Mouse (Mus musculus) limb, embryonic 10.5 days (tissue): ENCODE results near the gene Gm42688. TPM values are rescaled to one million over a fixed set of nuclear protein-coding genes. Genes with fewer than 3 reads are reported as not detected.

ENCODE experiments used
- DNase-seq: peaks from one replicate; pipeline ENCODE4 v3.0.0-alpha.2; 2017; ENCODE audit warnings: low spot score
- H3K27ac ChIP-seq: fragments of 300-500 bp; sonication (generic); 2 replicates; pipeline ENCODE4 v1.5.1; 2016; ENCODE audit warnings: mild to moderate bottlenecking
- H3K27me3 ChIP-seq: fragments of 300-500 bp; sonication (generic); 2 replicates; pipeline ENCODE4 v1.6.1; 2016; ENCODE audit warnings: low read depth, mild to moderate bottlenecking; ENCODE audit not compliant: poor library complexity, severe bottlenecking
- H3K36me3 ChIP-seq: fragments of 300-500 bp; sonication (generic); 2 replicates; pipeline ENCODE4 v1.6.1; 2016; ENCODE audit warnings: mild to moderate bottlenecking, moderate library complexity
- H3K4me1 ChIP-seq: fragments of 300-500 bp; sonication (generic); 2 replicates; pipeline ENCODE4 v1.6.1; 2016
- H3K4me3 ChIP-seq: fragments of 300-500 bp; sonication (generic); 2 replicates; pipeline ENCODE4 v1.5.1; 2016; ENCODE audit warnings: mild to moderate bottlenecking, moderate library complexity
- H3K9me3 ChIP-seq: fragments of 300-500 bp; sonication (generic); replicated peaks from 2 replicates; pipeline ENCODE4 v1.6.1; 2016; ENCODE audit warnings: mild to moderate bottlenecking
- WGBS: fragments of 180-500 bp; shearing (Covaris S2); methylation state at CpG from one replicate; pipeline ENCODE4 v1.1.7; 2016; 5-methylcytosine and 5-hydroxymethylcytosine counted together
- polyA plus RNA-seq: library from polyadenylated mRNA; unstranded; fragments of >200 nt; fragmentation: Nextera tagmentation; extraction: Ambion mirVana; gene quantifications from 2 replicates; pipeline ENCODE4 v1.2.1, GENCODE M21; 2016

Gm42688 gene
- polyA plus RNA-seq, result 2.1 and 2.8 TPM in 2 replicates

GRCm38 (mm10) chr6:83101316-83101687, at the start of gene Gm42688, which contains the start of gene Ccdc142:
Gene Gm42688, plus strand, starts transcription at chr6:83101617.
Gene Ccdc142, plus strand, starts transcription at chr6:83101601.
- Histone ChIP-seq H3K4me1 (peaks cover 36% of the 10 kb centered on the region), H3K27me3 (peaks cover 11% of the 10 kb centered on the region), H3K9me3 (no peaks in the 10 kb centered on the region), H3K36me3 (peaks cover 7% of the 10 kb centered on the region; the same call in 1 of the 2 replicates), H3K27ac (peak within 1 kb of the TSS; percentile 89), H3K4me3 (peak within 1 kb of the TSS; percentile 76)
- DNase-seq, result no peak
- WGBS, result 0% methylated on average over 25 of the region's 25 CpGs

- Histone ChIP-seq H3K4me1 (peaks cover 33% of the 10 kb centered on the region), H3K27me3 (peaks cover 3% of the 10 kb centered on the region; the same call in 1 of the 2 replicates), H3K4me3 (peak overlapping the region; percentile 99), H3K9me3 (no peaks in the 10 kb centered on the region), H3K27ac (peak overlapping the region; percentile 93), H3K36me3 (peaks cover 53% of the 10 kb centered on the region)
- peak; percentile 64 for DNase-seq
- 4% methylated on average over 26 of the region's 26 CpGs for WGBS
Observed at GRCm38 (mm10) chr6:83053136-83053960, 48.1 kb upstream of the Gm42688 start.

- H3K4me3 ChIP-seq, result peak within 1 kb of the TSS; percentile 99
- peak; percentile 98 for DNase-seq
- under 1% methylated on average over 64 of the region's 64 CpGs for WGBS
- H3K36me3 ChIP-seq, result peaks cover 56% of the 10 kb centered on the region
- H3K27ac ChIP-seq, result peak within 1 kb of the TSS; percentile 93
- H3K4me1 ChIP-seq, result peaks cover 33% of the 10 kb centered on the region
- H3K27me3 ChIP-seq, result peaks cover 10% of the 10 kb centered on the region
- no peaks in the 10 kb centered on the region for H3K9me3 ChIP-seq
Observed at GRCm38 (mm10) chr6:83054074-83054851, 47.2 kb upstream of the Gm42688 start, which contains the start of gene Aup1. Gene Aup1, plus strand, starts transcription at chr6:83054521.

GRCm38 (mm10) chr6:83054871-83055431, 46.5 kb upstream of the Gm42688 start, which contains the start of gene Htra2:
Gene Htra2, minus strand, starts transcription at chr6:83055273.
- under 1% methylated on average over 50 of the region's 50 CpGs for WGBS
- Histone ChIP-seq H3K4me3 (peak within 1 kb of the TSS; percentile 99), H3K27me3 (peaks cover 17% of the 10 kb centered on the region), H3K9me3 (no peaks in the 10 kb centered on the region), H3K4me1 (peaks cover 29% of the 10 kb centered on the region), H3K36me3 (peaks cover 52% of the 10 kb centered on the region), H3K27ac (peak within 1 kb of the TSS; percentile 93)
- no peak for DNase-seq

- Histone ChIP-seq H3K4me1 (peaks cover 36% of the 10 kb centered on the region), H3K36me3 (peaks cover 29% of the 10 kb centered on the region), H3K27ac (no peak within 1 kb of the TSS), H3K27me3 (peaks cover 46% of the 10 kb centered on the region), H3K4me3 (no peak within 1 kb of the TSS), H3K9me3 (no peaks in the 10 kb centered on the region)
- 50% methylated on average over 3 of the region's 3 CpGs for WGBS
- no peak for DNase-seq
Observed at GRCm38 (mm10) chr6:83057790-83058189, 43.6 kb upstream of the Gm42688 start, which contains the start of gene Dqx1. Gene Dqx1, plus strand, starts transcription at chr6:83057844.

GRCm38 (mm10) chr6:83058725-83059124, 42.7 kb upstream of the Gm42688 start:
- H3K9me3 ChIP-seq, result no peaks in the 10 kb centered on the region
- peaks cover 55% of the 10 kb centered on the region for H3K27me3 ChIP-seq
- H3K36me3 ChIP-seq, result peaks cover 29% of the 10 kb centered on the region
- no peak for DNase-seq
- H3K4me1 ChIP-seq, result peaks cover 27% of the 10 kb centered on the region
- H3K27ac ChIP-seq, result no peak overlapping the region
- no peak overlapping the region for H3K4me3 ChIP-seq
- WGBS, result 84% methylated on average over 2 of the region's 2 CpGs

- 46% methylated on average over 8 of the region's 8 CpGs for WGBS
- no peak overlapping the region for H3K27ac ChIP-seq
- DNase-seq, result no peak
- peaks cover 29% of the 10 kb centered on the region for H3K4me1 ChIP-seq
- H3K27me3 ChIP-seq, result peaks cover 100% of the 10 kb centered on the region
- H3K9me3 ChIP-seq, result no peaks in the 10 kb centered on the region
- no peaks in the 10 kb centered on the region for H3K36me3 ChIP-seq
- no peak overlapping the region for H3K4me3 ChIP-seq
Observed at GRCm38 (mm10) chr6:83065995-83066394, 35.4 kb upstream of the Gm42688 start.

- no peak overlapping the region for H3K27ac ChIP-seq
- H3K9me3 ChIP-seq, result no peaks in the 10 kb centered on the region
- H3K27me3 ChIP-seq, result peaks cover 100% of the 10 kb centered on the region
- 23% methylated on average over 6 of the region's 6 CpGs for WGBS
- DNase-seq, result no peak
- peaks cover 33% of the 10 kb centered on the region for H3K4me1 ChIP-seq
- H3K4me3 ChIP-seq, result no peak overlapping the region
- no peaks in the 10 kb centered on the region for H3K36me3 ChIP-seq
Observed at GRCm38 (mm10) chr6:83066441-83066840, 35.0 kb upstream of the Gm42688 start.

GRCm38 (mm10) chr6:83068221-83068620, 33.2 kb upstream of the Gm42688 start:
- Histone ChIP-seq H3K9me3 (no peaks in the 10 kb centered on the region), H3K27ac (no peak overlapping the region), H3K4me1 (peaks cover 35% of the 10 kb centered on the region), H3K27me3 (peaks cover 100% of the 10 kb centered on the region), H3K36me3 (no peaks in the 10 kb centered on the region), H3K4me3 (peak overlapping the region; percentile 44; the same call in 1 of the 2 replicates)
- DNase-seq, result no peak
- 4% methylated on average over 8 of the region's 8 CpGs for WGBS

- H3K36me3 ChIP-seq, result no peaks in the 10 kb centered on the region
- peaks cover 100% of the 10 kb centered on the region for H3K27me3 ChIP-seq
- peak; percentile 69 for DNase-seq
- H3K4me3 ChIP-seq, result peak overlapping the region; percentile 44
- peaks cover 35% of the 10 kb centered on the region for H3K4me1 ChIP-seq
- H3K9me3 ChIP-seq, result no peaks in the 10 kb centered on the region
- no peak overlapping the region for H3K27ac ChIP-seq
- 1% methylated on average over 81 of the region's 81 CpGs for WGBS
Observed at GRCm38 (mm10) chr6:83068706-83069487, 32.5 kb upstream of the Gm42688 start.

- Histone ChIP-seq H3K36me3 (no peaks in the 10 kb centered on the region), H3K4me3 (peak overlapping the region; percentile 44), H3K27ac (0 out of 2 replicates have a peak overlapping the region, but pooled peaks have one; percentile 11), H3K9me3 (no peaks in the 10 kb centered on the region), H3K4me1 (peaks cover 35% of the 10 kb centered on the region), H3K27me3 (peaks cover 100% of the 10 kb centered on the region)
- 1% methylated on average over 69 of the region's 69 CpGs for WGBS
- peak; percentile 68 for DNase-seq
Observed at GRCm38 (mm10) chr6:83069488-83070246, 31.8 kb upstream of the Gm42688 start.

- Histone ChIP-seq H3K9me3 (no peaks in the 10 kb centered on the region), H3K4me1 (peaks cover 35% of the 10 kb centered on the region), H3K27me3 (peaks cover 100% of the 10 kb centered on the region), H3K36me3 (no peaks in the 10 kb centered on the region), H3K4me3 (peak within 1 kb of the TSS; percentile 44), H3K27ac (0 out of 2 replicates have a peak within 1 kb of the TSS, but pooled peaks have one; percentile 27)
- WGBS, result under 1% methylated on average over 10 of the region's 10 CpGs
- DNase-seq, result no peak
Observed at GRCm38 (mm10) chr6:83070247-83070310, 31.3 kb upstream of the Gm42688 start, which contains the start of gene Tlx2. Gene Tlx2, minus strand, starts transcription at chr6:83070293.
